Mouse (Mus musculus) brain, embryonic 14.5 days (tissue): ENCODE measurements at regions not wholly inside any gene's neighbourhood (a gene's known extent, or its start where the extent isn't known, plus 50 kb on each side); places are given as distances from the start of the nearest gene placed in this dataset.

ENCODE experiments used
- DNase-seq: peaks from one replicate; pipeline ENCODE4 v3.0.0-alpha.2; 2011; ENCODE audit warnings: low read depth
- CTCF ChIP-seq: fragments of 200-500 bp; IDR thresholded peaks from 2 replicates; pipeline ENCODE4 v1.5.1; 2012; ENCODE audit warnings: inconsistent platforms, mild to moderate bottlenecking, moderate library complexity, borderline replicate concordance; ENCODE audit not compliant: insufficient read depth, insufficient read length; ENCODE audit errors: extremely low read depth
- POLR2A ChIP-seq: fragments of 200-500 bp; IDR thresholded peaks from 2 replicates; pipeline ENCODE4 v1.6.1; 2012; ENCODE audit warnings: mild to moderate bottlenecking, inconsistent platforms, borderline replicate concordance; ENCODE audit not compliant: poor library complexity, insufficient read depth, insufficient read length, severe bottlenecking; ENCODE audit errors: extremely low read depth

DNA sequence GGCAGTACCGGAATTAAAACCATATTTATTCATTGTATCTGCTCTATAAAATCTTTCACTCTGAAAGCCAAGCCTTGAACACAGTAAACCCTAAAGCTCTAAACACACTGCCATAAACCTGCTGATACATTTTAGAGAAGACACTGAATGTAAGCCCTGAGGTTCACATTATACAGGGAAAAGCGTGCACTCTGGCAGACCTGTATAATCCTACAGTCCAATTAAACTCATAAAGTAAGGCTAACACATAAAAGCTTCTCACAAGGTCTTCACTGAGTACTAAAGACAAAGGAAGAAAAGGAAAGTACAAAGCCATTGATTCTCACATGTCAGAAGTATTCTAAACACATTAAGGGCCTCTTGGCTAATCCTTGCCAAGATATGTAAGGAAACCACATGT is 302.8 kb downstream of the Cylc2 start:
- no peak for TF ChIP-seq CTCF
- no peak for TF ChIP-seq POLR2A
- peak; percentile 68 for DNase-seq

DNA sequence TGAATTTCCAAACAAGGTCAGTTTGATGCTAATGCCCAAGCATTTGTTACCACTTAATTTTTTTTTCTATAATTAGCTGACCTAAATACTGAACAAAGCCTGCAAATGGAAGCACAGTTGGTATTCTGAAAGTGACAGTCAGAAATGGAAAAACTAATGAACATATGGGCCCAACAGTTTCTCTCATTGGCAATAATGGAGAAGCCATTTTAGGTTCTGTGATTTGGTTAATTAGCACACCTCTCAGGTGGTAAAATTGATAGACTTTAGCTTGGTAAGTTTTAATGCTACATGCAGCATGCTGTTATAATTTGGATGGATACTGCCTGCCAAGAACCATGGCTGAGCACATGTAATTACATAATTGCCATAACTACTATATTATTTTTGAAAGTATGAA is 303.3 kb downstream of the Cylc2 start:
- no peak for TF ChIP-seq CTCF
- no peak for TF ChIP-seq POLR2A
- peak; percentile 77 for DNase-seq

DNA sequence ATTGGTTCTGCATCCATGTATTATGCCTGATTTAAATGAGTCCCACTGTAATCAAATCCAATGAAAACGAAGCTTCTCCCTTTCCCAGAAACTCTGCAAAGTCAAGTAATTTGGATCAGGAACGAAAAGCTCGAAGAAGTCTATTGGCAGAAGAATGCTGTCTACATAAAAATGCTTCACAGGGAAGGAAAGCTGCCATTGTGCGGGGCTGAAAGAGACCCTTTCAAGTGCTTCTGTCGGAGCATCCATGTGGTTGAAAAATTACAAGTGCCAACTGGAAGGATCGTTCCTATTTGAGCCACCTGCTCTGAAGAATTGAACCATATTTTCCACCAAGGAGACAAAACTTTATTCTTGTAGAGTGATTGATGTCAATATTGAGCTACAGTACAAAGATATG is 328.9 kb downstream of the Cylc2 start:
- peak; percentile 44 for DNase-seq
- TF ChIP-seq CTCF (no peak), POLR2A (no peak)

- no peak for DNase-seq
- TF ChIP-seq CTCF (no peak), POLR2A (no peak)
Observed at GRCm38 (mm10) chr4:51559693-51560092, 343.2 kb downstream of the Cylc2 start.

GRCm38 (mm10) chr4:51560100-51560499 is 343.6 kb downstream of the Cylc2 start:
- no peak for TF ChIP-seq POLR2A
- TF ChIP-seq CTCF, result no peak
- DNase-seq, result no peak

- no peak for TF ChIP-seq CTCF
Observed at GRCm38 (mm10) chr4:51562379-51562778, 345.9 kb downstream of the Cylc2 start.

DNA sequence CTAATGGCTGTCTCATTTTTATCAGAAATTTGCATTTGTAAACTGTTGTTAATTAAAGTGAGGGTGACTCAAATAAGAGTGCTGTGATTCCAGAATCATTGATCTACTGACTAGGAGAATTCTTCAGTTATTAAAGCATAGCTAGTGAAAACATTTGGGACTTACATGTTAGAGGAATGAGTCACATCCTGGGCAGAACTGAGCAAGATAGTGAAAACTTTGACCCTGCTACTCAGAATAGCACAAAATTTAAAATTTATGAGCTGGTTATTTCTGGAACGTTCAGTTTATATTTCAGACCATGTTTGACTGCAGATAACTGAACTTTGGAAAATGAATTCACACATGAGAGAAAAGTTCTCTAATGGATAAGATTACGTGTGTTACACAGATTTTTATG is 360.0 kb downstream of the Cylc2 start:
- DNase-seq, result no peak
- no peak for TF ChIP-seq POLR2A
- no peak for TF ChIP-seq CTCF

More at GRCm38 (mm10) chr4:51562379-51562778, 345.9 kb downstream of the Cylc2 start:
- peak; percentile 29 for DNase-seq

DNA sequence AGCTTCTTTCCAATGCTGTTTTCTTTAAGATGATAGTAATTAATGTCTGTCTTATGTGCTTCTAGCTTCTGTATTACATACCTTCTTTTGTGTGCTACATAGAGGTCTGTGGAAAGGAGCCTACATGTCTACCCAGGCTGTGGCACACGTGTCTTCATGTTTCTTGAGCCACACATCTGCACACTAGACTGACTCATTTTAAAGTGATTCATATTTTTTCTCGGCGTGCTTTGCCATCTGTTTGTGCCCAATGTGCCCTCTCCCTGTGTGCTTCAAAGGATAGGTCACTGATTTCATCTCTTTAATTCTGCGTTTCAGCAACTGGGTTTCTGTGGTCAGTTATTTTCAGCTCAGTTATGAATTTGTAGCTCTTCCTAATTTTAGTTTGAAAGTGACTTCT is 377.6 kb downstream of the Cylc2 start:
- TF ChIP-seq CTCF (no peak), POLR2A (no peak)
- DNase-seq, result no peak

DNA sequence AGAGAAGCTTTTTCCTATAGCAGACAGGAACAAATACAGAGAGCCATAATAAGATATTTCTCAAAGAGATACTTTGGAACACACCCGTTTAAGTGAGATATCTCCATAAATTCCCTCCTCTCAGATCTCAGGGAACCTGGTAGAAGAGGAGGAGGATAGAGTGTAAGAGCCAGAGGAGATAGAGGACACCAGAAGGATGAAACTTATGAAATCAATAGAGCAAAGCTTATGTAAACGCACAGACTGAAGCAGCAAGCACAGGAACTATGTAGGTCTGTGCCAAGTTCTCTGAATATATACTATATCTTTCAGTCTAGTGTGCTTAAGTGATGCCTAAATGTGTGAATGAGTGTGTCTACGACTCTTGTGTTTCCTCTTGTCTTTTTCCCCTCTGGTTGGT is 381.4 kb downstream of the Cylc2 start:
- no peak for DNase-seq
- TF ChIP-seq CTCF (no peak), POLR2A (no peak)

GRCm38 (mm10) chr4:51599984-51600747 is 383.7 kb downstream of the Cylc2 start:
- TF ChIP-seq POLR2A (no peak), CTCF (no peak)
- DNase-seq, result no peak

DNA sequence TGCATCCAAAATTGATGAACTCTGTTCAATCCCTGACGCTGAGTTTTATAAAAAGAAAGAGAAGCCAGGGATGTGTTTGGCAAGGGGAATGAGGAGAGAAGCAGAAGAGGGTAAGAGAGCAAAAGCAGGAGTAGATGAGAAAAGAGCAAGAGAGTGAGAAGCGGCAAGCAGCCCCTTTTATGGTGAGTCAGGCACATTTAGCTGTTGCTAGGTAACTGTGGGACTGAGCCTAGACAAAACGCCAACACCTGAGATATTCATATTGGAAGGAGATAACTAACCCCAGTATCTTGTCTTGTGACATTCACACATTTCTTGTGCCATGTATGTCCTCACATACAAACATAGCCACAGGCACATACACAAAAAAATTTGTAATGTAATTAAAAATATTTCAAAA is 410.8 kb downstream of the Cylc2 start:
- peak; percentile 57 for DNase-seq

DNA sequence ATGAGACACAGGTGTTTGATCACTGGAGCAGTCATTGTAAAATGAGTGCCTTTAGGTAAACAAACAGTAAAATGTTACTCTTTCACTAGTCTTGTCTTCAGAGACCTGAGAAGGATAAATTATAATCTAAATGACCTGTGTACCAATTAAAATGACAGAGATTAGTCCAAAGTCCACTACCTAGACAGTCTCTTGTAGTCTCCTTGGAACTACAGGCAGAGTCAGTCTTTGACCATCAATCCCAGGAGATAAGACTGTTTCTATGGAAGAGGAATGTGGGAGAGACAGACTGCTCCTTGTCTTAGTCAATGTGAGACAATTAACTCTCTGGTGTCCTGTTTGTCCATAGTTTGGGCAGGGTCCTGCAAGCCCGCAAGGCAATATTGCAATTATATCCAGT is 417.0 kb downstream of the Cylc2 start:
- no peak for TF ChIP-seq POLR2A
- no peak for TF ChIP-seq CTCF
- no peak for DNase-seq

More for the DNA sequence above, 410.8 kb downstream of the Cylc2 start:
- TF ChIP-seq POLR2A, result no peak
- TF ChIP-seq CTCF, result no peak

- DNase-seq, result no peak
Observed at GRCm38 (mm10) chr4:51657325-51657724, 440.8 kb downstream of the Cylc2 start.

GRCm38 (mm10) chr4:51658286-51658685 is 441.8 kb downstream of the Cylc2 start:
- TF ChIP-seq POLR2A, result no peak
- TF ChIP-seq CTCF, result no peak
- DNase-seq, result no peak

More at GRCm38 (mm10) chr4:51657325-51657724, 440.8 kb downstream of the Cylc2 start:
- no peak for TF ChIP-seq CTCF
- TF ChIP-seq POLR2A, result no peak
